Mouse (Mus musculus): ENCODE data around the gene Sidt2.

Sidt2 gene

DNA sequence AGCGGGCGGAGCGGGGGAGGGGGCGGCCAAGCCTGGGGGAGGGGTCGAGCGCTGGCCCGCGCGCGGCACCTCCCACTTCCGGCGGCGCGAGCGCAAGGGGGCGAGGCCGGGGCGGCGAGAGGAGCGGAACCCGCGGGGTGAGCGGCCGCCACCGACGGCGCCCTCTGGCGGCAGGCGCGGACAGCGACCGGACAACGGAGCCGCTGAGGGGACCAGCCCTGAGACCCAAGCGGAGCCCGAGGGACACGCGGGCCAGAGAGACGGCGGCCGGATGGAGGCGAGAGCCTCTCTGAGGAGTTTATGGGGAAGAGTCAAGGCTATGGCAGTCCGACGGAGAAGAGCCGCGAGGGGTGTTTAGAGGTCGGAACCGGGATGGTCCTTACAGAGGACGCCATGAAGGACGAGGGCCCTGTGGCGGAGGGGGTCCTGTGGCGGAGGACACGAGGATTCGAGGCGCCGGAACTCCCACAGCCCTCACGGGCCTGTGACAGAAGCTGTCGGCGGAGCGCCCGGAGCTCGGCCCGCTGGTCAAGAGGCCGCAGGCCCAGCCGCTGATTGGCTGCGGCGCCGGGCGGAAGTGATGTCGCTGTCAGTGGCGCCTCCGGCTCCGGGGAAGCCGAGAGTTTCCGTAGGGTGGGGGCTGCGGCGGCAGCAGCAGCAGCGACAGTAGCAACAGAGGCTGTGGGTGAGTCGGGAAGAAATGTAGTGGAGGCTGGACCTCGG lies 48.5 kb downstream of the Sidt2 start, which contains the start of the genes Pcsk7 and Rnf214:
Gene Pcsk7, plus strand, starts transcription at position 143 of the 723 bp plus-strand sequence.
Gene Rnf214, minus strand, starts transcription at position 557 of the 723 bp plus-strand sequence.
- no peak; the same call in 1 of the 2 replicates for TF ChIP-seq GATA4 (IDR thresholded peaks at IDR 0.05; ENCODE audit: insufficient replicate concordance, low read length)

DNA sequence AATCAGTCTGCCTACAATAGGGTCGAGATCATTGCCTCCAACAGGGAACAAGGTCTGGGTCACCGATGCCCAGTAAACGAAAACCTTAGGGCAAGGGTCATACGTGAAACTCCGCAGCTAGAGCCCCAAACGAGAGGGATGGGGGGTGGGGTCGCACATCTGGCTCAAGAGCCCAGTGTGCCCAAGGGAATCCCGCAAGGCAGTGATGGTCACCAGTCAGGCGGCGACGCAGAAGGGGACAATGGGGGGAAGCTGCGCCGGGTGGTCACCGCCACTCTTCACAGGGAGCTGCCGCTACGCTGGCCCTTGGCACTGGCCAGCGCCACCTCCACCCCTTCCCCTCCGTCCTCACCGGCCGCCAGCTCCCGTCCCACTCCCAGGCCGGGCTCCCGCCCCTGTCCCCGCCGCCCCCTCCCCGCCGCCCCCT lies 49.2 kb downstream of the Sidt2 start:
- TF ChIP-seq GATA4 (IDR thresholded peaks at IDR 0.05; ENCODE audit: insufficient replicate concordance, low read length): no peak

DNA sequence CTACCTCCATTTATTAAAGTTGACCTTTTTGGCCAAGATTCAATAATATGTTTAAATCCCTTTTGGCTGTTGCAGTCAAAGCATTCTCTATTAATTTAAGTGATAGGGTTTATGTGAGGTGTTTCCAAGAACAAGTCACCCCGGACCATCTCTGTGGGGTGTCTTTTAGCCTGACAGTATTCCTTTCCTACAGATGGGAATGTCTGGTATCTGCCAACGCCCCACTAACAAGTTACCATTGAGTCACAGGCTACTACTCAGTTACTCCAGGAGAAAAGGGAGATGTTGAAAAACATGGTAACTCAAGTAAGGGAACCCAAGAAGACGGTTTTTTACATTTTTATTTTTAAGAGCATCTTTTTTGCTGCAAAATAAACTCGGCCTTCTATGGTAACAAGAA lies 49.9 kb downstream of the Sidt2 start:
- TF ChIP-seq GATA4 (IDR thresholded peaks at IDR 0.05; ENCODE audit: insufficient replicate concordance, low read length): no peak

DNA sequence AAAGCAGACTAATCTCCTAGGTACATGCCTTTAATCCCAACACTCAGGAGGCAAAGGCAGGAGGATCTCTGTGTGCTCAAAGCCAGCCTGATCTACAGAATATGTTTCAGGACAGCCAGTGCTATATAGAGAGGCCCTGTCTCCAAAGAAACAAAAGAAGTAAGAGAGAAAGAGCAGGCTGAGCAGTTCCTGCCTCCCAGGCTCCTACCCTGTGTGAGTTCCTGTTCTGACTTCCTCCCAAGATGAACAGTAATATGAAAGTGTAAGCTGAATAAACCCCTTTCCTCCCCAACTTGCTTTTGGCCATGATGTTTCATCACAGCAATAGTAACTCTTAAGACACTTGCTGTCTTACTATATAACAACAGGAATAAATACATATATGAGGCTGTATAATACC lies 61.4 kb downstream of the Sidt2 start:
- no peak for TF ChIP-seq GATA4 (IDR thresholded peaks at IDR 0.05; ENCODE audit: insufficient replicate concordance, low read length)

Data from liver, adult (tissue).